Mouse (Mus musculus): ENCODE results near the gene Gsn.

The Gsn gene

GRCm38 (mm10) chr2:35329061-35329460 is 72.9 kb downstream of the Gsn start:
- DNase-seq: no peak

GRCm38 (mm10) chr2:35331205-35331604 is 75.0 kb downstream of the Gsn start:
- DNase-seq: no peak

- no peak for DNase-seq
Observed at GRCm38 (mm10) chr2:35333670-35334069, 77.5 kb downstream of the Gsn start.

- DNase-seq: no peak
Observed at GRCm38 (mm10) chr2:35335620-35336019, 79.4 kb downstream of the Gsn start.

DNA sequence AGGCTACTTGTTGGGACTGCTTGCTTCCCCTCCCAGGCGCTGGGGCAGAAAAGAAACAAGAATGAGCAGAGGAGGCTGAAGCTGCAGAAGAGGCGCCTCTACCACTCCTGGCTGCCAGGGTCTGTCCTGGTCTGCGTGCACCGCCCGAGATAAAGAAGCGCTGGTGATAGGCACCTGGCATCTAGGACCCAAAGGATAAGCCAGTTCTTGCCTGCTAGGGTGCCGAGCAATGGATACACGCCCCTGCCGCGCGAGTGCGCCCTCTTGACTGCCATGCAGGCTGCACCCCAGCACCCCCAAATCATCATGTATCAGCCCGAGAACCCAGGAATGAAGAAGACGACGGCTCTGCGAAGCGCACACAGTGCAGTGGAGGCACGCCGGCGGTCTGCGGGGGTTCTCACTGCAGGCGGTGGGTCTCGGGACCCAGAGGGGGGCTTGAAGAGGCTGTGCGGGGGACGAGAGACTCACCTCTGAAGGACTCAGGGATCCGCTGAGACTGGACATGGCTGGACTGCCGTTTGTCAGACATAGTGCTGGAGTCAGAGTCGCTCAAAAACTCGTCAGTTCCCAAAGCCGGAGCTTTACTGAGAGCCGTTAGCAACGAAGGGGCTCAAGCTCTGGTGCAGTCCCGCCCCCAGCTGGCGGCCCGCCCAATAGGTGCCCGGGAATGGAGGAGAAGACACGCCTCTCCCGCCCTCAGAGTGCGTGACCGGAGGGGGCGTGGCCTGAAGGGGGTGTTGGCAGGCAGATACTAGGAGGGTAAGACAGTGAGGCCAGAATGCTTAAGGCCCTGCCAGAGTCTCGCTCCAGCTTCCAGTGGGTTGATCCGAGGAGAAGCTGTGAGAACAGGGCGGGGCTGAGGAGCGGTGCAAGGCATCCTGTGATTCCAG is 80.5 kb downstream of the Gsn start, which contains the start of gene Stom:
Gene Stom (minus strand): TSS at position 589 of the 893 bp plus-strand sequence.
- DNase-seq: peak; percentile 100

DNA sequence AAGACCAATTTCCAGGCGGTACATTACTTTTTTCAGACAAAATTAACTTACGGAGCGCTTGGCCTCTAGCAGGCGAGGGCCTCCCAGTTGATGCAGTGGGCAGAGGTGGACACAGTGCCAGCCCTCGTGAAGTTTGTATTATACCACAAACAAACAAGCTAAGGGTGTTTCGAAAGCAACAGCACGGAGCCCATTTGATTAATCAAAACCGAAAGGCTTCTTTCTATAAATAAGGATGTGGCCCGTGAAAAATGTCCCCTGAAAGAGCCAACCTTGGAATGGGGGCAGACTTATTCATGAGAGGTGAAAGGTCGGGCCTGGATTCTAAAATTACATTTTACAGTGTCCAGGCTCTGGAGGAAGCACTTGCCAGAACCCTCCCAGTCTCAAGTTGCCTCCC is 81.2 kb downstream of the Gsn start:
- no peak for DNase-seq

GRCm38 (mm10) chr2:35338036-35338435 is 81.9 kb downstream of the Gsn start:
- DNase-seq: no peak

GRCm38 (mm10) chr2:35338707-35339106 is 82.5 kb downstream of the Gsn start:
- DNase-seq: no peak

DNA sequence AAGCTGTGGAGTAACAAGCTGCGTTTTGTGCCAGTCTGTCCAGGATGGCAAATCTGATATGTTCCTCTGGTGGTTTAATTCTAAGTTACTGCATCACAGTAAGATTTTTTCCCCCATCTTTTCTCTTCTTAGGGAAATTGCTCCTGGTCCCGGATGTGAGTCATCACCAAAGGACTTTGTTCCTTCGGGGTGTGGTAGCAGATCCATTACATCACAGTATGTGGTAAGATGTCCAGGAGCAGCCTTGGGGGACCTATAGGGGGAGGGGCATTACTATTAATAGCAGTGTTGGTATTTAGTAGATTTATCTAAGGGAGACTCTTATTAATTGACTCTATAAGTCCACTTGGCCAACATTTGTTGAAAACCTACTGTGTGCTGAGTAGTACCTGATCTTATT is 86.4 kb downstream of the Gsn start:
- no peak for DNase-seq

DNA sequence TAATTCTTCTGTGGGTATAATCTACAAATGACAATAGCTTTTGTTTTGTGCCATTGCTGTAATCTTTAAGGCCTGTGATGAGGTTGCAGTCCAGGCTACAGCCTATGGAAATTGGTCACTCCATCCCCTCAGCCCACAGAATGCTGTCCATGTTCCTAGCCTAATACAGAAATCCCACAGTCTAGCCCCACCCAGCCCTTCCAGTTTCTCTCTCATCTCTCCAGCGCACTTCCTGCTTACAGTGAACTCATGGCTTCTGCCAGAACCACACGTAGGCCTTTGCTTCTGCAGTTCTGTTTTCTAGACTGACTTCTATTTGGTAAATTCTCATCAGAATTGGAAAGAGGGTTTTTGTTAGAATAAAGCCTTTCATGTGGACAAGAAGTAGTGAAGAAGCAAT is 89.8 kb downstream of the Gsn start:
- DNase-seq: no peak

DNA sequence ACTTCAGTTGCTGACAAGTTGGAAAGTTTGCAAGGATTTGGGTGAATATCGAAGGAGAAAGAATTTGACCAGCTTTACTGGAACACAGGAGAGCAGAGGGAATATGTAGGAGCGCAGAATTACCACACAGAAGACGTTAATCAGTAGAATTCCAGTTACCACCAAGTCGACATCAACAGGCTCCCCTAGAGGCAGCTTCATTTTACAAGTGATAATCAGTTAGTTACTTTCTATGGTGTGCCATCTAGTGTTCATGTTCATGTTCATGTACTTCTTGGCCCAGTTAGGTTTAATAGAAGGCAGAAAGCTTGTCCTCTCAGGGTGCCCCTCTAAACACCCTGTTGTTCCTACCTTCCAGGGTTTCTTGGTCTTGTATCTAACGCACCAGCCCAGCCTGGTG is 93.0 kb downstream of the Gsn start:
- peak in 1 of 2 experiments; percentile 15 for DNase-seq
